Mouse (Mus musculus): ENCODE results near the gene Slc10a3. TPM values are rescaled to one million over a fixed set of nuclear protein-coding genes. Genes with fewer than 3 reads are reported as not detected.
A peak's percentile ranks its signal among the peaks of the same experiment; 100 is the strongest.
"Not testable (repeated sequence)": the region's sequence is repeated elsewhere in the genome, so short reads cannot be mapped to it uniquely, and the experiment has no call there.

Slc10a3 gene
- total RNA-seq (2014; fragmentation: Nextera tagmentation) (32.0 and 39.6 TPM in 2 replicates), total RNA-seq (2017) (12.8 and 18.3 TPM in 2 replicates)

- ATAC-seq (replicated peaks; ENCODE audit: poor library complexity, severe bottlenecking), result peak; percentile 95
These were observed at the start of gene Slc10a3, which contains the start of gene Ubl4a for GRCm38 (mm10) chrX:74372888-74373549. Slc10a3 (minus strand) TSS chrX:74373349. Ubl4a (minus strand) TSS chrX:74373218.

GRCm38 (mm10) chrX:74413377-74413776 is 40.2 kb upstream of the Slc10a3 start:
- peak; percentile 97 for ATAC-seq (replicated peaks; ENCODE audit: poor library complexity, severe bottlenecking)

GRCm38 (mm10) chrX:74408340-74408739 is 35.2 kb upstream of the Slc10a3 start:
- no peak for ATAC-seq (replicated peaks; ENCODE audit: poor library complexity, severe bottlenecking)

GRCm38 (mm10) chrX:74400136-74400535 is 27.0 kb upstream of the Slc10a3 start:
- no peak for ATAC-seq (replicated peaks; ENCODE audit: poor library complexity, severe bottlenecking)

GRCm38 (mm10) chrX:74392535-74393443 is 19.6 kb upstream of the Slc10a3 start, which contains the start of the genes Fam3a and Ikbkg:
Fam3a (minus strand) TSS chrX:74393272.
Ikbkg (plus strand) TSS chrX:74393290.
- peak; percentile 100 for ATAC-seq (replicated peaks; ENCODE audit: poor library complexity, severe bottlenecking)

GRCm38 (mm10) chrX:74388153-74388552 is 15.0 kb upstream of the Slc10a3 start:
- ATAC-seq (replicated peaks; ENCODE audit: poor library complexity, severe bottlenecking), result no peak

GRCm38 (mm10) chrX:74384451-74384850 is 11.3 kb upstream of the Slc10a3 start:
- no peak for ATAC-seq (replicated peaks; ENCODE audit: poor library complexity, severe bottlenecking)

GRCm38 (mm10) chrX:74368209-74368909 is 4.8 kb downstream of the Slc10a3 start:
- peak; percentile 65 for ATAC-seq (replicated peaks; ENCODE audit: poor library complexity, severe bottlenecking)

- no peak for ATAC-seq (replicated peaks; ENCODE audit: poor library complexity, severe bottlenecking)
These were observed 5.6 kb downstream of the Slc10a3 start for GRCm38 (mm10) chrX:74367512-74367911.

- ATAC-seq (replicated peaks; ENCODE audit: poor library complexity, severe bottlenecking), result no peak
These were observed 14.0 kb downstream of the Slc10a3 start for GRCm38 (mm10) chrX:74359171-74359570.

GRCm38 (mm10) chrX:74357069-74357468 is 16.1 kb downstream of the Slc10a3 start:
- ATAC-seq (replicated peaks; ENCODE audit: poor library complexity, severe bottlenecking), result not testable (repeated sequence)

- peak; percentile 100 for ATAC-seq (replicated peaks; ENCODE audit: poor library complexity, severe bottlenecking)
These were observed 19.7 kb downstream of the Slc10a3 start, which contains the start of gene Lage3 for GRCm38 (mm10) chrX:74353467-74353770. Lage3 (minus strand) TSS chrX:74353618.

- ATAC-seq (replicated peaks; ENCODE audit: poor library complexity, severe bottlenecking), result 0 out of 2 replicates have a peak, but pooled peaks have one; percentile 12
These were observed 20.3 kb downstream of the Slc10a3 start for GRCm38 (mm10) chrX:74352645-74353466.

- no peak for ATAC-seq (replicated peaks; ENCODE audit: poor library complexity, severe bottlenecking)
These were observed 42.8 kb downstream of the Slc10a3 start for GRCm38 (mm10) chrX:74330166-74330930.

GRCm38 (mm10) chrX:74329215-74329671 is 43.9 kb downstream of the Slc10a3 start:
- no peak for ATAC-seq (replicated peaks; ENCODE audit: poor library complexity, severe bottlenecking)

GRCm38 (mm10) chrX:74328725-74329161 is 44.4 kb downstream of the Slc10a3 start, which contains the start of gene Plxna3:
Plxna3 (plus strand) TSS chrX:74329066.
- peak; percentile 94 for ATAC-seq (replicated peaks; ENCODE audit: poor library complexity, severe bottlenecking)

Measured in granulocyte monocyte progenitor cell, adult 5-6 weeks (primary cell).